ENCODE assay signal across 12 mouse cellular contexts in the genomic region with DNA sequence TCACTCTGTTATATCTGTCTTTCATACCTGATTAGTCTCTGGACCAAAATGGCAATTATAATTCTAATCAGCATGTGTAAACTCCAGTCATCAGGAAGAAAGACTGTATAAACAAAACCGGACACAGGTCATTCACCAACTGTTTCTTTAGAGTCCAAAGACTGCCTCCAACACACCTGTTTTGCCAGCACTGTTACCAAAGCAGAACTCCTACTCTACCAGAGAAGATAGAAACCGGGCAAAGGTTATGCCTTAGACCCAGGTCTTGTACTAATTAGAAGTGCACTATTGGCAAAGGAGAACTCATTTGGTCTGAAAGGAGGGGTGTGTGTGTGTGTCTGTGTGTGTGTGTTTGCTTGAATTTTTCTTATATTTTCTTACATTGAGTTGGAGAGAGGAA.
"Had no signal": no experiment of that assay in that cellular context is flagged by ENCODE, and none has a peak within 500 bp of the region (broad histone marks: within the 10 kb centered on the region; RNA-seq: fewer than 3 reads in every experiment).

No protein-coding gene starts in this region.

- H3K9me3 ChIP-seq: hindbrain, embryonic 13.5 days; limb, embryonic 10.5 days; midbrain, embryonic 13.5 days had no signal

- H3K27me3 ChIP-seq: hindbrain, embryonic 13.5 days; midbrain, embryonic 13.5 days had no signal

- ATAC-seq: hindbrain, postnatal 0 days; lung, postnatal 0 days; midbrain, embryonic 13.5 days had no signal

- DNase-seq: kidney, postnatal 10 days; lung, adult 2 months; lung, postnatal 36 days; right cerebral cortex, postnatal 14 days had no signal

- H3K36me3 ChIP-seq: hindbrain, embryonic 13.5 days; limb, embryonic 10.5 days; midbrain, embryonic 13.5 days had no signal

- H3K4me3 ChIP-seq: hindbrain, embryonic 13.5 days; layer of hippocampus, adult 2 months; left cerebral cortex, adult 2 months; limb, embryonic 10.5 days; midbrain, embryonic 13.5 days had no signal

- H3K4me1 ChIP-seq: hindbrain, embryonic 13.5 days; midbrain, embryonic 13.5 days had no signal

- H3K4me2 ChIP-seq: hindbrain, embryonic 13.5 days; midbrain, embryonic 13.5 days had no signal

- H3K9ac ChIP-seq: hindbrain, embryonic 13.5 days; liver, embryonic 14.5 days; midbrain, embryonic 13.5 days had no signal

- H3K27ac ChIP-seq: hindbrain, embryonic 13.5 days; hindbrain, postnatal 0 days; layer of hippocampus, adult 2 months; left cerebral cortex, adult 2 months; limb, embryonic 10.5 days; liver, embryonic 14.5 days; midbrain, embryonic 13.5 days had no signal
